Mouse (Mus musculus): ENCODE data around the gene Pakap.

DNA sequence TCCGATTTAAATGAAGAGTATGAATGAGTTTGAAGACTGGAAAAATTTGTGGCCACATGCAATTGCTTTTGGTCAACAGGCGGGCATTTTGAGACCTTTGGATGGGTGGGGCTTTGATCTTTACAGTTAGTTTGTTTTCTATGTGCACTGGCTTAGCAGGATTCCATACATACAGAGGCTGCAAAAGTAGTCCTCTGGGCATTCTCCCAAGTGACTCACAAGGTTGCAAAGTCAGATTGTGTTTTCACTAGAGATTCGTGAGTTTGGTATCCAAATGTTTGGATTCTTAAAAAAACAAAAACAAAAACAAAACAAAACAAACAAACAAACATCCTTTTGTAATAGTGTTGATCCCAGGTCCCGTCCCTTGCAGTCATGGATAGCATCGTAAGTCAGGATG is 7.7 kb downstream of the Pakap start:
- TF ChIP-seq CTCF (conservative IDR thresholded peaks at IDR 0.05; ENCODE audit: insufficient read depth, insufficient read length, low read depth, low read length) (no peak), POLR2A (IDR thresholded peaks at IDR 0.05; ENCODE audit: low read depth, low read length) (no peak)
